Mouse (Mus musculus) forelimb bud, embryonic 11.5 days (tissue): ENCODE measurements around the gene Mef2d.

Source experiments
- DNase-seq: peaks from one replicate; pipeline ENCODE4 v3.0.0-alpha.2; 2012; ENCODE audit warnings: low read depth, low spot score

The Mef2d gene

GRCm38 (mm10) chr3:88178986-88179385 lies 36.8 kb downstream of the Mef2d start:
- DNase-seq, result no peak

- no peak for DNase-seq
These were observed 39.2 kb downstream of the Mef2d start for GRCm38 (mm10) chr3:88181374-88181773.

- DNase-seq, result no peak
These were observed 44.3 kb downstream of the Mef2d start for GRCm38 (mm10) chr3:88186424-88186823.

GRCm38 (mm10) chr3:88191146-88191545 lies 49.0 kb downstream of the Mef2d start:
- no peak for DNase-seq

- DNase-seq, result peak; percentile 72
These were observed 49.8 kb downstream of the Mef2d start for GRCm38 (mm10) chr3:88191820-88192616.

GRCm38 (mm10) chr3:88197741-88198504 lies 55.8 kb downstream of the Mef2d start:
- DNase-seq, result no peak

- DNase-seq, result no peak
These were observed 56.4 kb downstream of the Mef2d start for GRCm38 (mm10) chr3:88198505-88199020.

- DNase-seq, result no peak
These were observed 57.5 kb downstream of the Mef2d start for GRCm38 (mm10) chr3:88199541-88200110.

- DNase-seq, result no peak
These were observed 58.2 kb downstream of the Mef2d start for GRCm38 (mm10) chr3:88200161-88200971.

- no peak for DNase-seq
These were observed 58.8 kb downstream of the Mef2d start for GRCm38 (mm10) chr3:88200972-88201330.

- DNase-seq, result no peak
These were observed 59.5 kb downstream of the Mef2d start for GRCm38 (mm10) chr3:88201640-88202039.

GRCm38 (mm10) chr3:88202986-88203385 lies 60.8 kb downstream of the Mef2d start:
- no peak for DNase-seq

GRCm38 (mm10) chr3:88203456-88203855 lies 61.3 kb downstream of the Mef2d start:
- no peak for DNase-seq

GRCm38 (mm10) chr3:88203999-88204700 lies 62.0 kb downstream of the Mef2d start:
- no peak for DNase-seq

GRCm38 (mm10) chr3:88204751-88205150 lies 62.6 kb downstream of the Mef2d start:
- DNase-seq, result no peak

- DNase-seq, result no peak
These were observed 63.0 kb downstream of the Mef2d start for GRCm38 (mm10) chr3:88205176-88205562.

GRCm38 (mm10) chr3:88205563-88206491 lies 63.7 kb downstream of the Mef2d start:
- no peak for DNase-seq

GRCm38 (mm10) chr3:88206500-88206899 lies 64.3 kb downstream of the Mef2d start:
- DNase-seq, result no peak

GRCm38 (mm10) chr3:88206901-88207371 lies 64.8 kb downstream of the Mef2d start:
- DNase-seq, result no peak
